Mouse (Mus musculus): ENCODE results near the gene Gm5431.
A peak's percentile ranks its signal among the peaks of the same experiment; 100 is the strongest.
"Not testable (repeated sequence)": the region's sequence is repeated elsewhere in the genome, so short reads cannot be mapped to it uniquely, and the experiment has no call there.

The Gm5431 gene

GRCm38 (mm10) chr11:48871201-48871772 is 30.7 kb downstream of the Gm5431 start, which contains the start of gene Irgm1:
Gene Irgm1, minus strand, starts transcription at chr11:48871683.
- no peak for DNase-seq (ENCODE audit: low read depth, low spot score)

- no peak for DNase-seq (ENCODE audit: low read depth, low spot score)
Measured at GRCm38 (mm10) chr11:48870781-48871180, 31.2 kb downstream of the Gm5431 start.

GRCm38 (mm10) chr11:48869380-48870110 is 32.5 kb downstream of the Gm5431 start:
- no peak for DNase-seq (ENCODE audit: low read depth, low spot score)

GRCm38 (mm10) chr11:48866481-48866880 is 35.5 kb downstream of the Gm5431 start:
- DNase-seq (ENCODE audit: low read depth, low spot score): no peak

GRCm38 (mm10) chr11:48863808-48864207 is 38.2 kb downstream of the Gm5431 start:
- DNase-seq (ENCODE audit: low read depth, low spot score): no peak

- DNase-seq (ENCODE audit: low read depth, low spot score): no peak
Measured at GRCm38 (mm10) chr11:48862784-48863319, 39.2 kb downstream of the Gm5431 start.

- no peak for DNase-seq (ENCODE audit: low read depth, low spot score)
Measured at GRCm38 (mm10) chr11:48859014-48859413, 43.0 kb downstream of the Gm5431 start.

- peak; percentile 83 for DNase-seq (ENCODE audit: low read depth, low spot score)
Measured at GRCm38 (mm10) chr11:48853474-48854180, 48.4 kb downstream of the Gm5431 start.

GRCm38 (mm10) chr11:48852624-48853473 is 49.2 kb downstream of the Gm5431 start:
- DNase-seq (ENCODE audit: low read depth, low spot score): no peak

- DNase-seq (ENCODE audit: low read depth, low spot score): no peak
Measured at GRCm38 (mm10) chr11:48852190-48852589, 49.8 kb downstream of the Gm5431 start.

GRCm38 (mm10) chr11:48851270-48851995 is 50.6 kb downstream of the Gm5431 start:
- no peak for DNase-seq (ENCODE audit: low read depth, low spot score)

GRCm38 (mm10) chr11:48850240-48850639 is 51.8 kb downstream of the Gm5431 start:
- DNase-seq (ENCODE audit: low read depth, low spot score): no peak

GRCm38 (mm10) chr11:48846881-48847280 is 55.1 kb downstream of the Gm5431 start:
- no peak for DNase-seq (ENCODE audit: low read depth, low spot score)

- DNase-seq (ENCODE audit: low read depth, low spot score): not testable (repeated sequence)
Measured at GRCm38 (mm10) chr11:48846362-48846761, 55.7 kb downstream of the Gm5431 start.

GRCm38 (mm10) chr11:48845244-48845815 is 56.7 kb downstream of the Gm5431 start:
- DNase-seq (ENCODE audit: low read depth, low spot score): no peak

GRCm38 (mm10) chr11:48844309-48844708 is 57.7 kb downstream of the Gm5431 start:
- no peak for DNase-seq (ENCODE audit: low read depth, low spot score)

GRCm38 (mm10) chr11:48843202-48843601 is 58.8 kb downstream of the Gm5431 start:
- DNase-seq (ENCODE audit: low read depth, low spot score): no peak

- no peak for DNase-seq (ENCODE audit: low read depth, low spot score)
Measured at GRCm38 (mm10) chr11:48842378-48842792, 59.6 kb downstream of the Gm5431 start.

- DNase-seq (ENCODE audit: low read depth, low spot score): no peak
Measured at GRCm38 (mm10) chr11:48841213-48841612, 60.8 kb downstream of the Gm5431 start.

GRCm38 (mm10) chr11:48840805-48841204 is 61.2 kb downstream of the Gm5431 start:
- DNase-seq (ENCODE audit: low read depth, low spot score): no peak
